Mouse (Mus musculus) cerebellum, adult 2 months (tissue): ENCODE measurements around the gene Wdr59.

ENCODE experiments used
- CTCF ChIP-seq: fragments of 200-500 bp; IDR thresholded peaks from 2 replicates; pipeline ENCODE4 v1.5.1; 2011; ENCODE audit warnings: low read depth, mild to moderate bottlenecking, control low read depth, low read length, moderate library complexity, borderline replicate concordance; ENCODE audit not compliant: insufficient read depth
- POLR2A ChIP-seq: fragments of 200-500 bp; IDR thresholded peaks from 2 replicates; pipeline ENCODE4 v1.6.1; 2011; ENCODE audit warnings: low read length, control low read depth, borderline replicate concordance; ENCODE audit not compliant: insufficient read depth

DNA sequence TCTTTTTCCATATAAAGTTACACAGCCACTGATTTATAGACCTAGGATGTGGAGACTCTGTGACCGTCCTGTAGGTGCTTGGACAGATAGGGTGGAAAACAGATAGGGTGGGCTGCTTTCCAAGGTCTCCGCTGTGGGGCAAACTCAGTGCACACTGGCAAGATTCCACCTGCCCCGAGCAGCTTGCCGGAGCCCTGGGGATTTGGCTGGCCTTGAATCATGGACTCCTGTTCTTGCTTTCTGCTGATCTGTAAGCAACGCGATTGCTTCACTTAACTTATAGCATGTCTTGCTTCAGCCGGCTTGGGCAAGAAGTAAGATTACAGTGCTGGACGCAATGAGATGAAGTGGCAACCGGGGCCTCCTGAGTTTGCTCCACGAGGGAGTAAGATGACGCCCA, 97.7 kb downstream of the Wdr59 start:
- TF ChIP-seq CTCF (no peak), POLR2A (no peak)
